Mouse (Mus musculus) layer of hippocampus, adult 2 months (tissue): ENCODE data around the gene Brd9. TPM values are rescaled to one million over a fixed set of nuclear protein-coding genes. Genes with fewer than 3 reads are reported as not detected.
A peak's percentile ranks its signal among the peaks of the same experiment; 100 is the strongest.

Experiments
- DNase-seq, 2 experiments: peaks; one replicate each; pipeline ENCODE4 v3.0.0; 2022; ENCODE audit warnings: low spot score in 2 of 2
- H3K27ac ChIP-seq: fragments of 200-600 bp; 2 replicates; pipeline ENCODE4 v1.8.1; 2022
- H3K4me3 ChIP-seq: fragments of 200-600 bp; 2 replicates; pipeline ENCODE4 v1.8.1; 2022; ENCODE audit warnings: mild to moderate bottlenecking
- CTCF ChIP-seq: fragments of 200-600 bp; conservative IDR thresholded peaks from 2 replicates; pipeline ENCODE4 v1.8.1; 2022; ENCODE audit warnings: antibody characterized with exemption, mild to moderate bottlenecking, moderate library complexity
- long read RNA-seq, 2 experiments: library from polyadenylated mRNA; stranded (forward); transcript quantifications; one replicate each; pipeline ENCODE4 v2.0.0; 2021; ENCODE audit warnings: borderline mapping rate in 2 of 2
- total RNA-seq, 2 experiments: library from RNA; stranded (reverse); gene quantifications; 2 replicates each; pipeline ENCODE4 v1.2.3; 2021

The Brd9 gene
- total RNA-seq: 100 to 1,000 TPM; 114 to 139 TPM
- long read RNA-seq, experiment 1, full-length matches to known transcripts: 32 of 93 reads
- long read RNA-seq, experiment 1, partial matches to known transcripts: 21 of 93 reads
- long read RNA-seq, experiment 1, other reads (novel, unspliced or antisense): 40 of 93 reads
- long read RNA-seq, experiment 2, full-length matches to known transcripts: 49 of 125 reads
- long read RNA-seq, experiment 2, partial matches to known transcripts: 26 of 125 reads
- long read RNA-seq, experiment 2, other reads (novel, unspliced or antisense): 50 of 125 reads

- peak within 1 kb of the TSS; percentile 84 for H3K4me3 ChIP-seq
- DNase-seq: peak; percentile 85 to 90
- peak within 1 kb of the TSS; percentile 90 for H3K27ac ChIP-seq
- TF ChIP-seq CTCF: 0 out of 2 replicates have a peak, but pooled peaks have one; percentile 4
Measured at GRCm38 (mm10) chr13:73937321-73938176, at the start of gene Brd9, which contains the start of gene Trip13. TSS of gene Brd9 (plus strand) at chr13:73937811. TSS of gene Trip13 (minus strand) at chr13:73937784.

GRCm38 (mm10) chr13:73892493-73893178 is 45.0 kb upstream of the Brd9 start:
- no peak for TF ChIP-seq CTCF
- DNase-seq: no peak
- Histone ChIP-seq H3K4me3 (no peak overlapping the region), H3K27ac (no peak overlapping the region)

- TF ChIP-seq CTCF: no peak
- no peak overlapping the region for H3K4me3 ChIP-seq
- no peak overlapping the region for H3K27ac ChIP-seq
- no peak for DNase-seq
Measured at GRCm38 (mm10) chr13:73897561-73897960, 40.0 kb upstream of the Brd9 start.

GRCm38 (mm10) chr13:73907136-73907535 is 30.5 kb upstream of the Brd9 start:
- no peak for DNase-seq
- H3K27ac ChIP-seq: no peak overlapping the region
- no peak overlapping the region for H3K4me3 ChIP-seq
- no peak for TF ChIP-seq CTCF

- peak; percentile 42 to 70 for DNase-seq
- Histone ChIP-seq H3K4me3 (no peak overlapping the region), H3K27ac (no peak overlapping the region)
- TF ChIP-seq CTCF: peak; percentile 91
Measured at GRCm38 (mm10) chr13:73907683-73908412, 29.8 kb upstream of the Brd9 start.

GRCm38 (mm10) chr13:73913066-73913465 is 24.5 kb upstream of the Brd9 start:
- Histone ChIP-seq H3K4me3 (no peak overlapping the region), H3K27ac (no peak overlapping the region; the same call in 1 of the 2 replicates)
- no peak for TF ChIP-seq CTCF
- DNase-seq: no peak

- TF ChIP-seq CTCF: no peak
- DNase-seq: no peak
- Histone ChIP-seq H3K4me3 (no peak overlapping the region), H3K27ac (no peak overlapping the region)
Measured at GRCm38 (mm10) chr13:73932201-73932600, 5.4 kb upstream of the Brd9 start.

GRCm38 (mm10) chr13:73936938-73937320 is 682 bp upstream of the Brd9 start:
- Histone ChIP-seq H3K27ac (no peak overlapping the region), H3K4me3 (peak overlapping the region; percentile 84)
- TF ChIP-seq CTCF: no peak
- no peak for DNase-seq

GRCm38 (mm10) chr13:73938177-73938560 is 558 bp downstream of the Brd9 start:
- H3K27ac ChIP-seq: peak overlapping the region; percentile 90
- no peak; the same call in 1 of the 2 replicates for TF ChIP-seq CTCF
- peak overlapping the region; percentile 84 for H3K4me3 ChIP-seq
- no peak for DNase-seq

GRCm38 (mm10) chr13:73939101-73939500 is 1.5 kb downstream of the Brd9 start:
- no peak for TF ChIP-seq CTCF
- DNase-seq: no peak
- Histone ChIP-seq H3K27ac (no peak overlapping the region; the same call in 1 of the 2 replicates), H3K4me3 (peak overlapping the region; percentile 84; the same call in 1 of the 2 replicates)

- no peak for TF ChIP-seq CTCF
- H3K27ac ChIP-seq: no peak overlapping the region
Measured at GRCm38 (mm10) chr13:73944606-73945005, 7.0 kb downstream of the Brd9 start.

GRCm38 (mm10) chr13:73953551-73954130 is 16.0 kb downstream of the Brd9 start:
- Histone ChIP-seq H3K27ac (peak overlapping the region; percentile 72), H3K4me3 (no peak overlapping the region)
- TF ChIP-seq CTCF: no peak
- DNase-seq: peak in 1 of 2 experiments; percentile 42

More at GRCm38 (mm10) chr13:73944606-73945005, 7.0 kb downstream of the Brd9 start:
- no peak for DNase-seq
- no peak overlapping the region for H3K4me3 ChIP-seq
